Mouse (Mus musculus): ENCODE measurements at regions not wholly inside any gene's neighbourhood (a gene's known extent, or its start where the extent isn't known, plus 50 kb on each side); places are given as distances from the start of the nearest gene placed in this dataset.

GRCm38 (mm10) chr9:33389170-33389569 is 753.1 kb downstream of the Ets1 start:
- no peaks in the 10 kb centered on the region for H3K36me3 ChIP-seq
- no peak for DNase-seq (ENCODE audit: low spot score)
- no peak overlapping the region for H3K4me3 ChIP-seq
- no peak overlapping the region for H3K27ac ChIP-seq
- no peaks in the 10 kb centered on the region for H3K27me3 ChIP-seq (ENCODE audit: insufficient read depth, poor library complexity, severe bottlenecking)
- no peaks in the 10 kb centered on the region for H3K4me1 ChIP-seq
- H3K9me3 ChIP-seq: no peaks in the 10 kb centered on the region

DNA sequence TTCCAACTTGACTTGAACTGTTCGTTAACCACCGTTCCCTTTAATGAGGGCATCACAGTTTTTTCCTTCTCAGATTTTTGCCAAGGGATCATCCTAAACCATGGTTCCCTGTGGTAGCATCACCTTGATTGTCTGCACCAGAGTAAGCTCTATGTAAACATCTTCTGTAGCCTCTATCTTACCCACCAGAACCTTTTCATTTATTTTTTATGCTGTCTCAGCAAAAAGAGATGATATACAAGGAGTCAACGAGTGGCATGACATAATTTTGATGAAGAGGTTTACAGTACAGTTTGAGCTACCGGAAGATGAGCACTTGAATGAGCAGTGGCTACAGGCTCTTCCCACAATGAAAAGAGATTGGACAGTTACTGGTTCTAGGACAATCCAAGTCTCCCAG is 768.7 kb downstream of the Ets1 start:
- Histone ChIP-seq H3K9me3 (0 out of 2 replicates have a peak, but pooled peaks cover 5% of the 10 kb centered on the region), H3K27ac (no peak overlapping the region), H3K4me1 (no peaks in the 10 kb centered on the region), H3K36me3 (no peaks in the 10 kb centered on the region), H3K27me3 (ENCODE audit: insufficient read depth, poor library complexity, severe bottlenecking) (no peaks in the 10 kb centered on the region), H3K4me3 (no peak overlapping the region)
- 86% methylated on average over 4 of the region's 4 CpGs for WGBS
- no peak for DNase-seq (ENCODE audit: low spot score)

- Histone ChIP-seq H3K4me1 (no peaks in the 10 kb centered on the region), H3K9me3 (0 out of 2 replicates have a peak, but pooled peaks cover 5% of the 10 kb centered on the region), H3K27ac (no peak overlapping the region), H3K4me3 (no peak overlapping the region), H3K36me3 (no peaks in the 10 kb centered on the region), H3K27me3 (ENCODE audit: insufficient read depth, poor library complexity, severe bottlenecking) (no peaks in the 10 kb centered on the region)
- no peak for DNase-seq (ENCODE audit: low spot score)
- WGBS: 93% methylated on average over 2 of the region's 2 CpGs
These were observed 771.5 kb downstream of the Ets1 start for GRCm38 (mm10) chr9:33407517-33407916.

DNA sequence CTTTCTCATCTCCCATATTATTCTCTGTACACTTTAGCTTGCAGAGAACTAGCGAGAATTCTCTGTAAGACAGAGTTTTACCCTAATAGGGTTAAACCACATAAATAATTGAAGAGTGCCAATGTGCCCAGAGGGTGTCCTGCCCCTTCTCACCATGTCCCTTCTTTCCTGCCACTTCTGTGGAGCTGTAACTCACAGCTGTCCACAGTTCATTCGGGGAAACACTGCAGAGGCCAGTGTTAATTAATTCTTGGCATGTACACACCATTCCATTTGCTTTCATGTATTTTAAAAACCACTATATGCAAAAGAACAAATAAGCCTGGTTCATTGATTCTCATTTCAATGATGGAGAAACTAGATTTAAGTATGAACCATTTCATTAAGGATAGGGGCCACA is 787.8 kb downstream of the Ets1 start:
- 64% methylated on average over 2 of the region's 2 CpGs for WGBS
- H3K4me1 ChIP-seq: no peaks in the 10 kb centered on the region
- no peaks in the 10 kb centered on the region for H3K27me3 ChIP-seq (ENCODE audit: insufficient read depth, poor library complexity, severe bottlenecking)
- no peak overlapping the region for H3K27ac ChIP-seq
- H3K36me3 ChIP-seq: no peaks in the 10 kb centered on the region
- no peaks in the 10 kb centered on the region for H3K9me3 ChIP-seq
- DNase-seq (ENCODE audit: low spot score): no peak
- no peak overlapping the region for H3K4me3 ChIP-seq

GRCm38 (mm10) chr9:33436459-33436858 is 800.4 kb downstream of the Ets1 start:
- Histone ChIP-seq H3K36me3 (no peaks in the 10 kb centered on the region), H3K4me3 (no peak overlapping the region), H3K9me3 (no peaks in the 10 kb centered on the region), H3K27ac (no peak overlapping the region), H3K4me1 (no peaks in the 10 kb centered on the region), H3K27me3 (ENCODE audit: insufficient read depth, poor library complexity, severe bottlenecking) (no peaks in the 10 kb centered on the region)
- 78% methylated on average over 4 of the region's 4 CpGs for WGBS
- no peak for DNase-seq (ENCODE audit: low spot score)

- Histone ChIP-seq H3K4me1 (no peaks in the 10 kb centered on the region), H3K27ac (no peak overlapping the region), H3K9me3 (no peaks in the 10 kb centered on the region), H3K27me3 (ENCODE audit: insufficient read depth, poor library complexity, severe bottlenecking) (no peaks in the 10 kb centered on the region), H3K4me3 (no peak overlapping the region), H3K36me3 (no peaks in the 10 kb centered on the region)
- WGBS: 69% methylated on average over 5 of the region's 5 CpGs
- no peak for DNase-seq (ENCODE audit: low spot score)
These were observed 806.2 kb downstream of the Ets1 start for GRCm38 (mm10) chr9:33442266-33442665.

GRCm38 (mm10) chr9:33445902-33446301 is 809.9 kb downstream of the Ets1 start:
- H3K4me3 ChIP-seq: no peak overlapping the region
- no peaks in the 10 kb centered on the region for H3K36me3 ChIP-seq
- no peaks in the 10 kb centered on the region for H3K27me3 ChIP-seq (ENCODE audit: insufficient read depth, poor library complexity, severe bottlenecking)
- H3K27ac ChIP-seq: no peak overlapping the region
- no peaks in the 10 kb centered on the region for H3K9me3 ChIP-seq
- WGBS: 71% methylated on average over 1 of the region's 1 CpGs
- H3K4me1 ChIP-seq: no peaks in the 10 kb centered on the region
- no peak for DNase-seq (ENCODE audit: low spot score)

DNA sequence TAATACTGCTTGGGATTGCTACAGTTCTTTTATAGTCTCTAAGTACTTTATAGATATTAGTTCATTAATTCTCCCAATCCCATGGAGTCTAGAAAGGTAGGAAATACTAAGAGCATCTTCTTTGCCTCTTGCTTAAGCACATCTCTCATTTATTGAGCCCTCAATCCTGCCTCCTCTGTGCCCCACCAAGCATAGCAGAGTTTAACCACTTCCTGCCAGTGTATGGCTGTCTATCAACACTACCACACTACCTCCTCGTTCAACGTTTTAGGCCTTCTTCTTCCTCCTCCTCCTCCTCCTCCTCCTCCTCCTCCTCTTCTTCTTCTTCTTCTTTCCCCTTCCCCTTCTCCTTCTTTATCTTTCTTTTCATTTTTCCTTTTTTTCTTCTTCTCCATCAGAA is 839.1 kb downstream of the Ets1 start:
- WGBS: 60% methylated on average over 2 of the region's 2 CpGs

GRCm38 (mm10) chr9:33482845-33483540 is 847.0 kb downstream of the Ets1 start:
- 66% methylated on average over 5 of the region's 5 CpGs for WGBS
- no peak overlapping the region for H3K4me3 ChIP-seq
- no peaks in the 10 kb centered on the region for H3K36me3 ChIP-seq
- no peaks in the 10 kb centered on the region for H3K9me3 ChIP-seq
- DNase-seq (ENCODE audit: low spot score): no peak
- H3K27ac ChIP-seq: no peak overlapping the region
- no peaks in the 10 kb centered on the region for H3K27me3 ChIP-seq (ENCODE audit: insufficient read depth, poor library complexity, severe bottlenecking)
- no peaks in the 10 kb centered on the region for H3K4me1 ChIP-seq

More for the DNA sequence above, 839.1 kb downstream of the Ets1 start:
- no peaks in the 10 kb centered on the region for H3K4me1 ChIP-seq
- H3K36me3 ChIP-seq: no peaks in the 10 kb centered on the region
- DNase-seq (ENCODE audit: low spot score): no peak
- H3K9me3 ChIP-seq: no peaks in the 10 kb centered on the region
- no peak overlapping the region for H3K27ac ChIP-seq
- no peak overlapping the region for H3K4me3 ChIP-seq
- H3K27me3 ChIP-seq (ENCODE audit: insufficient read depth, poor library complexity, severe bottlenecking): no peaks in the 10 kb centered on the region

GRCm38 (mm10) chr9:33483541-33483846 is 847.5 kb downstream of the Ets1 start:
- no peaks in the 10 kb centered on the region for H3K27me3 ChIP-seq (ENCODE audit: insufficient read depth, poor library complexity, severe bottlenecking)
- 78% methylated on average over 2 of the region's 2 CpGs for WGBS
- H3K9me3 ChIP-seq: no peaks in the 10 kb centered on the region
- no peaks in the 10 kb centered on the region for H3K4me1 ChIP-seq
- H3K36me3 ChIP-seq: no peaks in the 10 kb centered on the region
- no peak overlapping the region for H3K27ac ChIP-seq
- no peak for DNase-seq (ENCODE audit: low spot score)
- no peak overlapping the region for H3K4me3 ChIP-seq

GRCm38 (mm10) chr9:33533101-33533810 is 897.2 kb downstream of the Ets1 start:
- DNase-seq (ENCODE audit: low spot score): no peak
- Histone ChIP-seq H3K27ac (no peak overlapping the region), H3K27me3 (ENCODE audit: insufficient read depth, poor library complexity, severe bottlenecking) (no peaks in the 10 kb centered on the region), H3K4me3 (no peak overlapping the region), H3K36me3 (no peaks in the 10 kb centered on the region), H3K4me1 (no peaks in the 10 kb centered on the region), H3K9me3 (no peaks in the 10 kb centered on the region)
- 70% methylated on average over 1 of the region's 1 CpGs for WGBS

DNA sequence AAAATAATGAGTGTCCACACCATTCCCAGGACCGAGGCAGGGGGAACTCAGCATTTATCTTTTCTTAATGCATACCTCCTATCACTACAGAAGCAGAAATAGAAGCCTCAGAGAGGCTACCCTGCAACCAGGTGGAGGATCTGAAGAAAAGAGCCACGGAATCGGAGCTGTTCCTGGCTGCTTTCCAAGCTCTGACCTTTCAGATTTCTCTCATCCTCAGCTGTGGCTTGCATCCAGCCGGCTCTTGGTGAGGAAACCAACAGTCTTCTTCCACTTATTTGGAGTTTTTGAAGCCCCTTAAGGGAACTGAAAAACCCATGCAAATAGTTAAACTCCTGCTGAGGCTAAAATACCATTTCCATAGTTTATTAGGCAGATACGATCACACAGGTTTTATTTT is 907.3 kb downstream of the Ets1 start:
- no peaks in the 10 kb centered on the region for H3K36me3 ChIP-seq
- H3K4me3 ChIP-seq: no peak overlapping the region
- DNase-seq (ENCODE audit: low spot score): no peak
- WGBS: 55% methylated on average over 5 of the region's 5 CpGs
- H3K27ac ChIP-seq: no peak overlapping the region
- no peaks in the 10 kb centered on the region for H3K9me3 ChIP-seq
- no peaks in the 10 kb centered on the region for H3K27me3 ChIP-seq (ENCODE audit: insufficient read depth, poor library complexity, severe bottlenecking)
- no peaks in the 10 kb centered on the region for H3K4me1 ChIP-seq

GRCm38 (mm10) chr9:33546126-33546737 is 910.2 kb downstream of the Ets1 start:
- no peak for DNase-seq (ENCODE audit: low spot score)
- H3K36me3 ChIP-seq: no peaks in the 10 kb centered on the region
- no peaks in the 10 kb centered on the region for H3K27me3 ChIP-seq (ENCODE audit: insufficient read depth, poor library complexity, severe bottlenecking)
- WGBS: 80% methylated on average over 4 of the region's 4 CpGs
- no peaks in the 10 kb centered on the region for H3K9me3 ChIP-seq
- H3K27ac ChIP-seq: no peak overlapping the region
- no peak overlapping the region for H3K4me3 ChIP-seq
- H3K4me1 ChIP-seq: no peaks in the 10 kb centered on the region

Data from heart, embryonic 10.5 days (tissue).